Mouse (Mus musculus) right cerebral cortex, postnatal 25 days (tissue): ENCODE results near the gene Tmem259.

Experiments used
- DNase-seq: peaks from one replicate; pipeline ENCODE4 v3.0.0; 2022

The Tmem259 gene

GRCm38 (mm10) chr10:79984195-79984816 lies at the start of gene Tmem259:
TSS of gene Tmem259 (minus strand) at chr10:79984330.
- DNase-seq = peak; percentile 87

- DNase-seq = no peak
These were observed 48.8 kb upstream of the Tmem259 start for GRCm38 (mm10) chr10:80032799-80033480.

DNA sequence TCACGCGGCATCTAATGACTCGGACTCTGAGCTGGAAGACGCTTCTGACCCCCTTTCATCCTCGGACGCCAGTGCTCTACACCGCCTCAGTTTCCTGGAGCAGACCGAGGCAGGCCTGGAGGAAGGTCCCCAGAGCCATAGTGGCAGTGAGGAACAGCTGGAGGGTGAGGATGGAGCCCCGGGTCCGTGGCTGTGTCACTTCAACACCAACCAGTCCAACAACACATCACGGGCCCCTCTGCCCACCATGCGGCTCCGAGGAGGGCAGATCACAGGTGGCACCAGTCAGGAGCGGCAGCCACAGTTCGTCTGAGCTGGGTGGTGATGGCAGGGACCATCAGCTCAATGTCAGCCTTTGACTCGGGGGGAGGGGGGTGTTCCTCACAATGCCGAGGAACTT lies 46.6 kb upstream of the Tmem259 start:
- DNase-seq = no peak

DNA sequence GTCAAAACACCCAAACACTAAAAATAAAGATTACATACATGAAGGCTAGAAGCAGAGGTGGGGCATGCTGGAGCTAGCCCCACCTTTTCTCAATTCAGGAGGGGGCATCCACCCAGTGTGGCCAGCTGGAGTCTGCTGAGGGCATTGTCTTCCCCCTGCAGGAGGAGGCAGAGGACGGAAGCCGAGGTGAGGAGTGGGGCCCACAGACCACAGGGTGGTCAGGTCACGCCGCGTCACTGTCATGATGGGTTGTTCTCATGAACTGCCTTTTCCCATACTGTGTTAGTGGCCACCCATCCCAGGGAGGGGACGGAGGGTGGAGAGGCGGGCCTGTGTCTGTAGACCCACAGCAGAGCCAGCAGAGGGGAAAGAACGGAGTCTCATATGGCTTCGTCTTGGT lies 46.1 kb upstream of the Tmem259 start:
- DNase-seq = no peak

- DNase-seq = no peak
These were observed 44.4 kb upstream of the Tmem259 start for GRCm38 (mm10) chr10:80028521-80028846.

DNA sequence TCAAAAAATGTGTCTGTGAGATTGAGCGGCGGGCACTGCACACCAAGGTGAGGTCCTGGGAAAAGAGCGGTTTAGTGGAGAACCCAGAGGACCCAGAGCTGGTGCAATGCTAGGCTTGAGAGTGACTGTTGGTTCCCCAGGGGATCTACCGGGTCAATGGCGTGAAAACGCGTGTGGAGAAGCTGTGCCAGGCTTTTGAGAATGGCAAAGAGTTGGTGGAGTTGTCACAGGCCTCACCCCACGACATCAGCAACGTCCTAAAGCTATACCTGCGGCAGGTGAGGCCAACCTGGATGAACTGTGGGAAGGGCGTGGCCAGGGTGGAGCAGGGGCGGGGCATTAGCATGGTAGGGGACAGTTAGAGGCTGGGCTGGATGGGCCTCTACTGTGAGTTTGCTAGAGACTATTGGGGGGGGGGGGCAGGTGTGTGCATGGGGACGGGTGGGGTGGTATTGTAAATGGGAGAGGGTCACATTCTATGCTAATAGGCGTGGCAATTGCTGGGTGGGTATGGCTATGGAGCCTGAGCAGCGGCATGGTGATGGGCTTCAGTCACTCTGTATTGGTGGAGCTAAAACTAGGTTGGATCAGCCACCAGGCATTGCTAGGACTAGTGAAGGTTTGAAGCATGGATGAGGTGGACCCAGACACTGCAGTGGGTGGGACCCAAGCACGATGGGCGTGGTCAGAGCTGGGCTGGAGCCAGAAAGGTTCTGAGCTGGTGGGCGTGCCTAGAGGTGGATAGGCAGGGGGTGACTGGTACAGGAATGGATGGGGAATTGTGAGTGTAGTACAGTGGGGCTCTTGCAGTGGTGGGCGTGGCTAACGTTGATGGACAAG lies 43.8 kb upstream of the Tmem259 start:
- DNase-seq = no peak

DNA sequence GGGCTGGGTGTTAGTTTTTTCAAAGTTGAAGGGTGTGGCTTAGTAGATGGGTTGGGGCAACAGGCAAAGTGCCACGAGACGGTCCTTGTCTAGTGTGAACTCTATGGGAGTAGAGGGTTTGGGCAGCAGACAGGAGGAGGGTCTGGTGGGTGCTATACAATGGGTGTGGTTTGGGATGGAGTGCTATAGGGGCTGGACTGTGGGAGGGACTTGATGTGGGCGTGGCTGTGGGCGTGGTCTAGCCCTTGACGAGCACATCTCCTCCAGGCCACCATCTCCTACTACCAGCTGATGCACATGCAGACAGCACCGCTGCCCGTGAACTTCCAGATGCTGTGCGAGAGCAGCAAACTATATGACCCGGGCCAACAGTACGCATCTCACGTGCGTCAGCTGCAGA lies 41.8 kb upstream of the Tmem259 start:
- no peak for DNase-seq

GRCm38 (mm10) chr10:80025463-80025862 lies 41.3 kb upstream of the Tmem259 start:
- DNase-seq = no peak

DNA sequence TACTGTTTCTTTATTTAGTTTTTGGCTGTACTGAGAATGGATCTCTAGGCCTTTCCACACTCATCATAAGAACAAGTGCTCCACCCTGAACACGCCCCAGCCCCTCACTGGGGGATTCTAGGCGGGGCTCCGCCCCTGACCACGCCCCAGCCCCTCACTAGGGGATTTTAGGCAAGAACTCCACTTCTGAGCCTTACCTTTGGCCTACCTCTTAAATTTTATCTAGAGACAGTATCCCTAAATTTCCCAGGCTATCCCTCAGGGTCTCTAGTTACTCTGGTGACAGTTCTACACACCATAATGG lies 40.9 kb upstream of the Tmem259 start:
- no peak for DNase-seq

DNA sequence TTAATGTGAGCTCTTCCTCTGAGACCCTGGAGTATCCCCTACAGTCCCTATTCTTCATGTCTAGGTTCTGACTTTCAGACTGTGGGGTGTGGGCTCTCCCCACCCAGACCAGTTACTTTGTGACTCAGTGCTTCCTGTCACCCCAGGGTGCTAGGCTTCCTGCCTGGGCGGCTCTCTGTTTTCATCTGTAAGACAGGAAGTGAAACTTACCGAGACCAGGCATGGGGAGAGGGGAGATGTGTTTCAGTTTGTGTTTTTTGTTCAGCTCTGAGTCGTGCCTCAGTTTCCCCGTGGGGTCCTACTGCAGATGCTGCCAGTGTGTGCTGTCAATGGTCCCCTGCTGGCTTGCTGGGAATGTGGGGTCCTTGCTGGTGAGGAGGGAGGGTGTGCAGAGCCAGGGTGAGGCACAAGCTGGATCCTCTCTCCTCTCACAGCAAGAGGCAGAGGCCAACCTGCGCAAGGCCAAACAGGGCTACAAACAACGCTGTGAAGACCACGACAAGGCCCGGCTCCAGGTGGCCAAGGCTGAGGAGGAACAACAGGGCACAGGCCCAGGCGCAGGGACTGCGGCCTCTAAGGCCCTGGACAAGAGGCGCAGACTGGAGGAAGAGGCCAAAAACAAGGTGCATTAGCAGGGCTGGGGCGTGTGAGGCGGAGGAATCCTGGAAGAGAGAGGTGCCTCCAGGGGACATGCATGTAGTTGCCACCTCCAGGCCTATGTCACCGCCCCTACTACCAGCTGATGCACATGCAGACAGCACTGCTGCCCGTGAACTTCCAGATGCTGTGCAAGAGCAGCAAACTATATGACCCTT lies 40.3 kb upstream of the Tmem259 start:
- no peak for DNase-seq

GRCm38 (mm10) chr10:80023758-80024157 lies 39.6 kb upstream of the Tmem259 start:
- no peak for DNase-seq

DNA sequence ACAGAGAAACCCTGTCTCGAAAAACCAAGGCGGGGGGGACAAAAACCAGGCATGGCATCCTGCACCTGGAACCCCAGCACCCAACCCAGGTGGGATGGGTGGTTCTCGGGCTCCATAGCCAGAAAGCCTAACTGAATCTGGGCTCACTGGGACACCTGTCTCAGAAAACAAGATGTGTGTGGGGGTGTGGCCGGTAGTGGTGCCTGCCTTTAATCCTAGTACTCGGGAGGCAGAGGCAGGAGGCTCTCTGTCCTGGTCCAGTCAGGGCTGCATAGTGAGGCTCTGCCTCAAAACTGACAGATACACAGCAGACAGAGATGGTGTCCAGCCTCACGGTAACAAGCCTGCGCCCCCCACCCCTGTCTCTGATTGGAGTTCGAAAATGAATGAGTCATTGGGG lies 38.7 kb upstream of the Tmem259 start:
- no peak for DNase-seq

DNA sequence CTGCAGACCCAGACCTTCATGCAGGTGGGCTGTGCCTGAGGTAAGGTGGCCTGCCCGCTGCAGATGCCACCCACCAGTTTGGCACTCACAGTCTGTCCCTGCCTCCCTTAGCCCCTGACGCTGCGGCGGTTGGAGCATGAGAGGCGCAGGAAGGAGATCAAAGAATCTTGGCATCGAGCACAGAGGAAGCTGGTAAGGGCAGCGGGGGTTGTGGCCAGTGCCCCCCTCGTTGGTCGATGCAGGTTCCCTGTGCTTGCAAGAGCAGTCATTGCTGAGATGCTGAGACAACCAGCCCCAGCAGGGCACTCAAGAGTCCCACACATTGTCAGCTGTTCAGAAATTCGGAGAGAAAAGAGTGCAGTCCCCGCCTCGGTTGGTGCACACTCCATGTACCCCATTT lies 38.0 kb upstream of the Tmem259 start:
- no peak for DNase-seq

GRCm38 (mm10) chr10:80021320-80021641 lies 37.2 kb upstream of the Tmem259 start:
- DNase-seq = no peak

- DNase-seq = no peak
These were observed 36.6 kb upstream of the Tmem259 start for GRCm38 (mm10) chr10:80020603-80021319.

GRCm38 (mm10) chr10:80020191-80020590 lies 36.1 kb upstream of the Tmem259 start:
- DNase-seq = no peak

DNA sequence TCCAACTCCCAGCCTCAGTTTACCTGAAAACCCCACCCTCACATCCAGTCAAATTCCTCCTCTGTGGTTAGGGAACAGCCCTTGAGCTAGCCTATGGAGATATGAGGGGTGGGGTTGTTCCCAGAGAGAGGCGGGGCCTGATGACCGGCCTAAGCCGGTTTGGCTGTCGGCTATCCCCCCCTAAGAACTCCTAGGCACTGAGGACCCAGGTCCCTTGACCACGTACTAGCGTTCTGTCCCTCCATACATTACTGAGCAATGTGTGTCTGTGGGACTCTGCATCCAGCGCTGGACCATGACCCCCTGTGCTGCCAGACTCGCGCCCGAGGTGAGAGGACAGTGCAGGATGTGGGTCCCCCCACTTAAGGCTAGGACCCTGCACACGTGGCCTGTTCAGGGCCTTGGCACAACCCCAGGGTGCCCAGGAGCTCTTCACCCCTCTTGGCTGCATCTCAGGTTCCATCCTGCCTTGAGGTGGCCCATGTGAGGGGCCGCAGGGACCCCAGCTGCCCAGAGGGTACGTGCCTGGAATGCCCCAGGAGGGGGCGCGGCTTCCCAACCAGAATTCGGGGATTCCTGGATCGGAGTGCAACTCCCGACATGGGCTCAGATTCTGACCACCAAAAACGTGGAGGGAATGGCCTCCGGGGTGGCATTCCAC lies 35.5 kb upstream of the Tmem259 start:
- no peak for DNase-seq

- DNase-seq = no peak
These were observed 34.7 kb upstream of the Tmem259 start for GRCm38 (mm10) chr10:80018739-80019297.

GRCm38 (mm10) chr10:80017771-80018170 lies 33.6 kb upstream of the Tmem259 start:
- DNase-seq = no peak

- no peak for DNase-seq
These were observed 33.2 kb upstream of the Tmem259 start for GRCm38 (mm10) chr10:80017361-80017760.

DNA sequence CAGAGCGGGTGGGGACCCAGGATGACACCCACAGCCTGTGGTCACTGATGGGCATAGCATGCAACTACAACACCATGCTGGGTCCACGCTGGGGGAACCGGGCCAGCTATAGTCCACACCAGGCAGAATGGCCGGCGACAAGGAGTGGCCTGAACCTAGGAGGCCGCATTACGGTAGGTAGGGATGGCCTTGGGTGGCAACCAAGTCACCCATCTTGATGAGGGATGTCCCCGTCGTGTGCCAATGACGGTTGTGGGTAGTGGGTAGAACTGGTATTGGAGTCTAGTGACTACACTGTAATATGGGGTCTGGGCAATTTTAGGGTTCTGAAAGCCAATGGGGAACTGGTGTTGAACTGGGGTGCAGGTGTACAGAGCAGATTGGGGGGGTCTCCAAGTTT lies 32.8 kb upstream of the Tmem259 start:
- no peak for DNase-seq

DNA sequence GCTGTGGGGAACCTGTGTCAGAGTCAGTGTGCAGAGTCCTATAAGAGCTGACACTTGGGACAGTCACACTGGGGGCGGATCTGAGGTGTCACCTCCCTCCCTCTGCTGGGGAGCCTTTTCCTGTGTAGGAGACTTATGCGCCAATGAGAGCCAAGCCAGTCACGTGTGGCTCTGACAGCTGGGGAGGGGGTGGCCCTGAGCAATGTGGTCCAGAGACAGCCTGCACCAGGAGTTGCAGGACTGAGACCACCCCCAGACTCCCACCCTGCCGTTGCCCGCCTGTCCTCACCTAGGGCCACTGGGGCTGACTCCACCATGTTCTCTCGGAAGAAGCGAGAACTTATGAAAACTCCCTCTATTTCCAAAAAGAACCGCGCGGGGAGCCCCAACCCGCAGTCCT lies 32.4 kb upstream of the Tmem259 start, which contains the start of gene Arhgap45:
TSS of gene Arhgap45 (plus strand) at position 143 of the 400 bp plus-strand sequence.
- no peak for DNase-seq
